Comparison of ENCODE assay signal across 1 mouse cellular context in the genomic region with DNA sequence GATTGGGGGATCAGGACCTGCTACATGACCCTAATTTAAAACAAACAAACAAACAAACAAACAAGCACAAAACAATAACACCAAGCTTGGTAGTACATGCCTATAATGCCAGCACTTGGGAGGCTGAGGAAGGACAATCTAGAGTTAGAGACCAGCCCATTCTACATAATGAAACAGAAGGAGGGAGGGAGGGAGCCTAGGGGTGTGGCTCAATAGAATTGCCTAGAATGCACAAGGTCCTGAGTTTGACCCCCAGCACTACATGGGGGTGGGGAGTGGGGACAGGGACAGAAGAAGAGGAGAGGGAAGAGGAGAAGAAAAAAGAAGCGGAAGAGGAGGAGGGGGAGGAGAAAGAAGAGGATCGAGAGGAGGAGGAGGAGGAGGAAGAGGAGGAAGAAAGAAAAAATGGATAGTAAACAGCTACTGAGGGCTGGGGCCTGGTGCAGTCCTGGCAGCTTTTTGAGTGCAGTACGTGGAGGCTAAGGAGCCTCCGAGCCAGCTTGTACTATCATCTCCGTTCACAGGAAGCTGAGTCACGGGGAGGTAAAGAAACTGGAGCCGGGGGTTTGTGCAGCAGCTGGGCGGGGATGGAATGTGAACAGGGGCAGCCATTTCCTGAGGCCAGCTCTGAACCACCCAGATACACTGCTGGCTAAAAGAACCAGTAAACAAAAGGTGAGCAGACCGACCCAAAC.
A peak's percentile ranks its signal among the peaks of the same experiment; 100 is the strongest.
TF ChIP-seq lines count a peak whose summit lies in the region.

No protein-coding gene starts in this region.

TF ChIP-seq in MEL, 35 proteins besides CTCF, POLR2A, EP300 and RAD21:
- TF ChIP-seq TAL1 (IDR thresholded peaks at IDR 0.05; ENCODE audit: low read length) (no peak), TCF12 (IDR thresholded peaks at IDR 0.05; ENCODE audit: low read depth, low read length) (no peak), ZNF384 (IDR thresholded peaks at IDR 0.05; ENCODE audit: low read depth, low read length) (peak; percentile 46; the same call in 1 of the 2 replicates), TBP (IDR thresholded peaks at IDR 0.05; ENCODE audit: low read depth, low read length) (peak; percentile 41; the same call in 1 of the 2 replicates), HCFC1 (IDR thresholded peaks at IDR 0.05; ENCODE audit: low read depth, low read length) (peak; percentile 42; the same call in 1 of the 2 replicates), ELF1 (IDR thresholded peaks at IDR 0.05; ENCODE audit: low read depth, low read length) (no peak), USF1 (IDR thresholded peaks at IDR 0.05; ENCODE audit: low read depth, low read length) (peak; percentile 26; the same call in 1 of the 2 replicates), ETS1 (IDR thresholded peaks at IDR 0.05; ENCODE audit: low read depth, low read length) (peak; percentile 59; the same call in 1 of the 2 replicates), KAT2A (conservative IDR thresholded peaks at IDR 0.05; ENCODE audit: low read depth, low read length) (no peak), MXI1 (IDR thresholded peaks at IDR 0.05; ENCODE audit: low read depth, low read length) (peak; percentile 42; the same call in 1 of the 2 replicates), CHD2 (IDR thresholded peaks at IDR 0.05; ENCODE audit: low read length) (no peak), MAZ (IDR thresholded peaks at IDR 0.05; ENCODE audit: low read depth, low read length) (no peak), SMC3 (IDR thresholded peaks at IDR 0.05; ENCODE audit: low read depth, low read length) (0 out of 2 replicates have a peak, but pooled peaks have one; percentile 21), MEF2A (IDR thresholded peaks at IDR 0.05; ENCODE audit: extremely low read depth, insufficient replicate concordance, low read depth, low read length, poor library complexity, severe bottlenecking) (no peak), MAFK (IDR thresholded peaks at IDR 0.05; ENCODE audit: borderline replicate concordance, low read depth, low read length) (no peak), MAX (IDR thresholded peaks at IDR 0.05; ENCODE audit: low read length) (peak; percentile 25; the same call in 1 of the 2 replicates), RCOR1 (IDR thresholded peaks at IDR 0.05; ENCODE audit: low read depth, low read length) (no peak), SIN3A (IDR thresholded peaks at IDR 0.05; ENCODE audit: low read length) (peak; percentile 72), NELFE (IDR thresholded peaks at IDR 0.05; ENCODE audit: low read depth, low read length) (peak; percentile 38; the same call in 1 of the 2 replicates), ZC3H11A (IDR thresholded peaks at IDR 0.05; ENCODE audit: low read depth, low read length) (0 out of 2 replicates have a peak, but pooled peaks have one; percentile 10), USF2 (IDR thresholded peaks at IDR 0.05; ENCODE audit: borderline replicate concordance in 1 of 2, insufficient read depth in 1 of 2, low read depth in 1 of 2, low read length in 2 of 2) (no peak), CHD1 (IDR thresholded peaks at IDR 0.05; ENCODE audit: low read depth, low read length) (0 out of 2 replicates have a peak, but pooled peaks have one; percentile 41)
